Mouse (Mus musculus): Measurements from ENCODE around the gene Ier2.
A peak's percentile ranks its signal among the peaks of the same experiment; 100 is the strongest.
"Not testable (repeated sequence)": the region's sequence is repeated elsewhere in the genome, so short reads cannot be mapped to it uniquely, and the experiment has no call there.

Gene Ier2

GRCm38 (mm10) chr8:84698288-84698687 lies 35.6 kb upstream of the Ier2 start:
- no peak for DNase-seq (ENCODE audit: low spot score)

- DNase-seq (ENCODE audit: low spot score): no peak
Observed at GRCm38 (mm10) chr8:84697166-84698130, 34.8 kb upstream of the Ier2 start.

- DNase-seq (ENCODE audit: low spot score): no peak
Observed at GRCm38 (mm10) chr8:84695140-84695539, 32.5 kb upstream of the Ier2 start.

GRCm38 (mm10) chr8:84693332-84693731 lies 30.7 kb upstream of the Ier2 start:
- DNase-seq (ENCODE audit: low spot score): no peak

GRCm38 (mm10) chr8:84689091-84689915 lies 26.7 kb upstream of the Ier2 start:
- DNase-seq (ENCODE audit: low spot score): peak; percentile 83

GRCm38 (mm10) chr8:84687705-84688100 lies 25.1 kb upstream of the Ier2 start, which contains the start of gene Nacc1:
Gene Nacc1, minus strand, starts transcription at chr8:84687862.
- no peak for DNase-seq (ENCODE audit: low spot score)

- no peak for DNase-seq (ENCODE audit: low spot score)
Observed at GRCm38 (mm10) chr8:84687003-84687704, 24.5 kb upstream of the Ier2 start.

GRCm38 (mm10) chr8:84686191-84687002 lies 23.7 kb upstream of the Ier2 start, which contains the start of gene Trmt1:
Gene Trmt1, plus strand, starts transcription at chr8:84686307.
- no peak for DNase-seq (ENCODE audit: low spot score)

- DNase-seq (ENCODE audit: low spot score): no peak
Observed at GRCm38 (mm10) chr8:84684537-84684936, 21.9 kb upstream of the Ier2 start.

- no peak for DNase-seq (ENCODE audit: low spot score)
Observed at GRCm38 (mm10) chr8:84682257-84682656, 19.6 kb upstream of the Ier2 start.

GRCm38 (mm10) chr8:84681476-84681875 lies 18.8 kb upstream of the Ier2 start:
- no peak for DNase-seq (ENCODE audit: low spot score)

GRCm38 (mm10) chr8:84677305-84677704 lies 14.7 kb upstream of the Ier2 start:
- no peak for DNase-seq (ENCODE audit: low spot score)

- not testable (repeated sequence) for DNase-seq (ENCODE audit: low spot score)
Observed at GRCm38 (mm10) chr8:84670295-84671006, 7.8 kb upstream of the Ier2 start.

- no peak for DNase-seq (ENCODE audit: low spot score)
Observed at GRCm38 (mm10) chr8:84668731-84669485, 6.3 kb upstream of the Ier2 start.

GRCm38 (mm10) chr8:84668081-84668480 lies 5.4 kb upstream of the Ier2 start:
- no peak for DNase-seq (ENCODE audit: low spot score)

GRCm38 (mm10) chr8:84665385-84665893 lies 2.8 kb upstream of the Ier2 start:
- DNase-seq (ENCODE audit: low spot score): no peak

GRCm38 (mm10) chr8:84664566-84665384 lies 2.1 kb upstream of the Ier2 start:
- DNase-seq (ENCODE audit: low spot score): peak; percentile 69

- DNase-seq (ENCODE audit: low spot score): peak; percentile 84
Observed at GRCm38 (mm10) chr8:84663483-84664327, 1.1 kb upstream of the Ier2 start.

Data from ovary, postnatal 10 days (tissue).